Mouse (Mus musculus): Measurements from ENCODE around the gene Fastk. TPM values are rescaled to one million over a fixed set of nuclear protein-coding genes. Genes with fewer than 3 reads are reported as not detected.

Gene Fastk
- polyA plus RNA-seq, 1 experiment from 2014 or later, result 135 TPM

Other genes starting within 250 kb of the Fastk start
- gene Kcnh2, start 93.7 kb downstream of the Fastk start, polyA plus RNA-seq (2015; fragmentation: Nextera tagmentation; extraction: Ambion mirVana), result 4.8 and 5.1 TPM in 2 replicates
- 6.5 and 6.9 TPM in 2 replicates for gene Nos3, start 80.5 kb downstream of the Fastk start, polyA plus RNA-seq (2015; fragmentation: Nextera tagmentation; extraction: Ambion mirVana)
- gene Atg9b, start 53.1 kb downstream of the Fastk start, polyA plus RNA-seq (2015; fragmentation: Nextera tagmentation; extraction: Ambion mirVana), result 3.9 and 4.7 TPM in 2 replicates
- gene Abcb8, start 51.6 kb downstream of the Fastk start, polyA plus RNA-seq (2015; fragmentation: Nextera tagmentation; extraction: Ambion mirVana), result 40.7 and 47.0 TPM in 2 replicates
- 0.95 and 1.6 TPM in 2 replicates for gene Asic3, start 31.9 kb downstream of the Fastk start, polyA plus RNA-seq (2015; fragmentation: Nextera tagmentation; extraction: Ambion mirVana)
- gene Cdk5, start 21.8 kb downstream of the Fastk start, polyA plus RNA-seq (2015; fragmentation: Nextera tagmentation; extraction: Ambion mirVana), result 52.9 and 54.1 TPM in 2 replicates
- 37.6 and 38.9 TPM in 2 replicates for gene Slc4a2, start 21.4 kb downstream of the Fastk start, polyA plus RNA-seq (2015; fragmentation: Nextera tagmentation; extraction: Ambion mirVana)
- 20.5 and 21.4 TPM in 2 replicates for gene Tmub1, start 2.6 kb upstream of the Fastk start, polyA plus RNA-seq (2015; fragmentation: Nextera tagmentation; extraction: Ambion mirVana)
- 45.0 and 49.9 TPM in 2 replicates for gene Agap3, start 6.9 kb upstream of the Fastk start, polyA plus RNA-seq (2015; fragmentation: Nextera tagmentation; extraction: Ambion mirVana)
- 0.07 TPM in 1 of 2 replicates, not detected in the other for gene Gbx1, start 81.9 kb upstream of the Fastk start, polyA plus RNA-seq (2015; fragmentation: Nextera tagmentation; extraction: Ambion mirVana)
- gene Asb10, start 95.7 kb upstream of the Fastk start, polyA plus RNA-seq (2015; fragmentation: Nextera tagmentation; extraction: Ambion mirVana), result 1.1 and 1.2 TPM in 2 replicates
- gene 4931409K22Rik, start 111.5 kb upstream of the Fastk start, polyA plus RNA-seq (2015; fragmentation: Nextera tagmentation; extraction: Ambion mirVana), result 0.07 TPM in 1 of 2 replicates, not detected in the other
- gene Abcf2, start 132.2 kb upstream of the Fastk start, polyA plus RNA-seq (2015; fragmentation: Nextera tagmentation; extraction: Ambion mirVana), result 93.7 and 100 TPM in 2 replicates
- 30.3 and 33.1 TPM in 2 replicates for gene Chpf2, start 141.5 kb upstream of the Fastk start, polyA plus RNA-seq (2015; fragmentation: Nextera tagmentation; extraction: Ambion mirVana)
- 39.7 and 42.4 TPM in 2 replicates for gene Smarcd3, start 179.1 kb upstream of the Fastk start, polyA plus RNA-seq (2015; fragmentation: Nextera tagmentation; extraction: Ambion mirVana)
- gene Nub1, start 240.2 kb upstream of the Fastk start, polyA plus RNA-seq (2015; fragmentation: Nextera tagmentation; extraction: Ambion mirVana), result 31.5 and 34.4 TPM in 2 replicates